Mouse (Mus musculus) left cerebral cortex, postnatal 36 days (tissue): Measurements from ENCODE around the gene 1190005I06Rik. TPM values are rescaled to one million over a fixed set of nuclear protein-coding genes. Genes with fewer than 3 reads are reported as not detected.
A peak's percentile ranks its signal among the peaks of the same experiment; 100 is the strongest.

ENCODE experiments used
- DNase-seq, 2 experiments: peaks; one replicate each; pipeline ENCODE4 v3.0.0; 2021 to 2022; ENCODE audit warnings: low spot score in 2 of 2, mixed read lengths in 1 of 2
- intact Hi-C: fragments of 180-260 bp; cut with DNase I; formaldehyde crosslinking; loops from one replicate; pipeline ENCODE4 v1.15.1; 2025
- total RNA-seq, 2 experiments: library from RNA; stranded (reverse); gene quantifications; 2 replicates each; pipeline ENCODE4 v1.2.3; 2021

The 1190005I06Rik gene
- total RNA-seq, 2 experiments from 2014 or later, result 9.4 to 13.4 TPM

DNA sequence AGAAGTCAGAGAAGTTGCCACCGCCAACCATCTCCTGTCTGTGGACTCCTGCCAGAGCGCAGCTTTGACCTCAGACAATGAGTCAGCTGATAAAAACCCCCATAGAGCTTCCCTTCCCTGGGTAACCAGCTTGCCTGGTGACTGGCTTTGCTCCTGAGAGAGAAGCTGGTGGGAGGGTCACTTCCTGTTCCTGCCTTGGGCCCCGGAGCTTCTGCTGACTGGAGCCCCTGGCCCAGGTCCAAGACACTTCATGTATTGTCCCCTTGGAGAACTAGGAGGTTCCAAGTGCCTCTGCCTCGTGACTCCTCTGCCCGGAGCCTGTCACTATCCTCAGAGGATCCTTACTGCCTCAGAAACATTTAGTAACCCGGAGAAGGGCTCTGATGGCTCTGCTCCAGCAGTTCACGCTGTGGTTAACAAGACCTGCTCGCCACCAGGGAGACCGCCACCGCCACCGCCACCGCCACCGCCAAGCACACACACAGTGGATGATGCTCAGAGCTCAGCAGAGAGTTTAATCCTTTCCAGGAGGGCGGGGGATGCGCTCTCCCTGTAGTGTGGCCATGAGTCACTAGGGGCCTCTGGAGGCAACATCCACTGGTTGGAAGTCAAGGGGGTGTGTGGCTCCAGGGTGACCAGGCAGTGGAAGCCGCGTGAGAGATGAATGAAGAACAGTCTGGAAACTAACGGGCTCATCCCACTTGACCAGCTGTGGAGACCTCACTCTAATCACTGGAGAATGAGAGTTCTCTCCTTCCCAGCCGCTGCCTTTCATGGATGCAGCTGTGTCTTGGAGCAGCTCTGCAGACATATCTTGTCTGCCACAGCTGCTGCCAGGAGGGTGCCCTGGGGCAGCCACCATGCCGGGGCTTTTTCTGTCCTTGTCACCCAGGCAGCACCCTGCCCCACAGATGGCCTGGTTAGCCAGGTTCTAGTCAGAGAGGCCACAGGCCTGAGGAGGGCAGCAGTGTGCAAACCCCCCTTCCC is 83.3 kb downstream of the 1190005I06Rik start:
- intact Hi-C loops, result loop anchor here (5.0 kb wide), 1 partner anchor 33 kb away; no protein-coding TSS in a partner anchor

DNA sequence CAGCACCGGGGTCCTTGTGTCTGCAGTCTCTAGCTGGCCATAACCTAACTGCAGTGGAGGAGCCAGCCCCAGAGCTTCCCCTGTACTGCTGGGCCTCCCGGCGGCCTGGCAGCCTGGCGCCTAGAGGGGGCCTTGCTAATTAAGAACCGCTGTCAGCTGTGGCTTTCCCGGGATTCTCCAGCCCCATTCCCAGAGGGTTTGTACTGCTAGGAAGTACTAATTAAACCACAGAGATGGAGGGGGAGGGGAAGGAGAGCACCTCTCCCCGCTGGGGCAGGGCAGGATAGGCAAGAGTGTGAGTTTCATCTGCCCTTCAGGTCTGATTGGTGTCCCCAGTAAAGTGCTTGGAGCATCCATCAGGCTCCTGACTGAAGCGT is 84.1 kb downstream of the 1190005I06Rik start:
- intact Hi-C loops, result loop anchor here (5.0 kb wide), 1 partner anchor 34 kb away; no protein-coding TSS in a partner anchor
- no peak for DNase-seq

More for the DNA sequence above, 83.3 kb downstream of the 1190005I06Rik start:
- DNase-seq, result peak in 1 of 2 experiments; percentile 62

DNA sequence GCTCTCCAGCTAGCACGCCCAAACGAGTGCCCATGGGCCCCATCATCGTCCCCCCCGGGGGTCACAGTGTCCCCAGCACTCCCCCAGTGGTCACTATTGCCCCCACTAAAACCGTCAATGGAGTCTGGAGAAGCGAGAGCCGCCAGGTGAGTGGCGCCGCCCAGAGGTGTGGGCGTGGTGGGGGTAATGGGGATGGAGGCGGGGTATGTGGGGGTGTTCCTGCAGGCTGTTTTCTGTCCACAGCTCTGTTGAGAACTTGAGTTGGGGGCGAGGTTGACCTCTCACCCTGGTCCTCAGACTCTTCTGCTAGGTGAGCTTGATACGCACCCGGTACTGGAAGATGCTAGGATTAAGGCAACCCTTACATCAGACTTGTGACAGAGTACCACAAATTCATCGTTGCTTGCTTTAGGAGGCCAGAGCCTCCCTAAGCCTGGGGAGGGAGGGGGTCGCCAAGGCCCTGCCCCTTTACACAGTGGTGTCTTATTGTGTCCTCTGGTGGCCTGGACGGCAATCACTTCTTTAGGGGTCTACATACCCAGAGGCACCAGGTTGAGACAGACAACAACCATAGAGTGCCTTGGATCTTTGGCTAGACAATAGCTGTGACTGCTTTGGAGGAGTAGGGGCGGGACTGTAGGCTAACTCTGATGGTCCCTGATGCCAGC is 84.6 kb downstream of the 1190005I06Rik start:
- intact Hi-C loops, result loop anchor here (5.0 kb wide), 1 partner anchor 34 kb away; no protein-coding TSS in a partner anchor
- DNase-seq, result no peak

DNA sequence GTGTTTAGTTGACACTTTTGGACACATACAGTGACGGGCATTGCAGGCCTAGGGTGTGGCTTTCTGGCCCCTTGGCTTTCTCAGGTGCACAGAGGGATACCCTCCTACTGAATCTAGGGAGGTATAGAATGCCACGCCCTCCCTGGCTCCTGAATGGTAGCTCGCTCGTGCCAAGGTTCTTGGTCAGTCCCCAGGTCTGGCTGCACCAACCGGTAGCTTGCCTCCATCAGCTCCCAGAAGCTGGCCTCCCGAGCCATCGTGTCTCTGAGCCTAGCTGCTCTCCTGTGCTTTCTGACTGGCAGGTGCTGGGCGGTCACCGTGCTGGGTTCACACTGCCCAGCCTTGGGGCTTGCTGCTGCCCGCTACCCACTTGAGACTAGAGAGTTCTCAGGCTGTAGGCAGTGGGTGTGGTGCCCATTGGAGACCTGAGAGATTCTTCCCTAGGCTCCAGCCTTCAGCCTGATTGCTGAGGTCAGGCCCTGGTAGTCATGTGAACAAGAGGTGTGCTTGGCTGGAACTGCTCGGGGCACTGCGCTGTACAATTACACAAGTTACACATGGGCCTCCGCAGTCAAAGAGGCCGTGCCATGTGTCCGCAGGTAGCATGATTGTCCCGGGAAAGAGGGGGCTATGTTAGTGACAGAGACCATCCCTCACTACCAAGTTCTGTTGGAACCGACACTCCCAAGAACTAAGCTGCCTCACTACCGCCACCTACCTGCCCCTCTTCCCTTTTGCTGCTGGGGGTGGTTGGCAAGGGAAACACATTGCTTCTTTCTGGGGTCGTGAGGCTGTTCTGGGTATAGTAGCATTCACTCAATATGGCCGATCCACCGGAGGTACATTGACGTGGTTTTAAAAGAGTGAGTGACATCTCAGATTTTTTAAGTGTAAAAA is 85.6 kb downstream of the 1190005I06Rik start:
- DNase-seq, result no peak
- intact Hi-C loops, result loop anchor here (5.0 kb wide), 1 partner anchor 36 kb away; no protein-coding TSS in a partner anchor

DNA sequence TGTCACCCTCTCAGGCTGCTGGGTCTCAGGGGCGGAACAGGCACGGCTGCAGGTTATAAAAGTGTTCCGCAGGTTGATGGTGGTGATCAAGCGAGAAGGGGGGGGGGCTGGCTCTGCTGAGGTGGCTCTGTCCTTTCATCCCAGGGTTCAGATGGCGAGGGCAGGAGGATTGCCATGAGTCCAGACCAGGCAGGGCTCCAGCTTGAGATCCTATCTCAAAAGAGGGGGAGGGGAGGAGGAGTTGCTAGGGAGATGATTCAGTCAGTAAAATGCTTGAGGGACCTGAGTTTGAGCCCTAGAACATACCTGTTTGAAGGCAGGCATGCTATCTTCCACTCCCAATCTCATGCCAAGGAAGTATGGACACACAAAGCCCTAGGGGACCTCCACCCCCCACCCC is 86.9 kb downstream of the 1190005I06Rik start:
- DNase-seq, result no peak
- intact Hi-C loops, result loop anchor here (5.0 kb wide), 1 partner anchor 37 kb away; no protein-coding TSS in a partner anchor

DNA sequence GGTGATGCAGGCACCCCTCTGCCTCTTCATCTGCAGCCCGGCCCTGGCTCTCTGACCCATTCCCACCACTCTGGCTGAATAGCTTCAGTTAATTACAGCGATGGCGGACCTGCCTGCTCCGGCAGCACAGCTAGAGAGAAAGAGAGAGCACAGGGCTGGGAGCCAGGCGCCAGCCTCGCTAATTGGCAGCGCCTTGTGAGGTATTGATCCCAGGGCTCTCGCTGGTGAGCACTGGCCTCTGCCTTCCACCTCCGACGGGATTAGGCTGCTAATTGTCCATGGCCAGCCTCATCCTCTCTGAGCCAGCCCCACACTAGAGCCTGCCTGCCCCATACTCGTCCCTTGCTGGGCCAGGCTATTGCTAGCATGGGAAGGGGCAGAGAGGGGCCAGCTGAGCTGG is 87.8 kb downstream of the 1190005I06Rik start:
- intact Hi-C loops, result loop anchor here (5.0 kb wide), 1 partner anchor 38 kb away; no protein-coding TSS in a partner anchor
- DNase-seq, result no peak

Other genes starting within 250 kb of the 1190005I06Rik start
- gene Gins2, start 58.3 kb downstream of the 1190005I06Rik start, total RNA-seq, result 1 to 10 TPM in 1 of 2 experiments, under 1 TPM in 1; 0.74 to 1.8 TPM
- under 1 TPM in 1 of 2 experiments, not detected in 1; 0.95 TPM for gene Gm27021, start 20.4 kb upstream of the 1190005I06Rik start, total RNA-seq
- 1,000 to 10,000 TPM; 1,069 to 1,237 TPM for gene Cox4i1, start 20.6 kb upstream of the 1190005I06Rik start, total RNA-seq
- 10 to 100 TPM; 66.4 to 67.2 TPM for gene Emc8, start 20.9 kb upstream of the 1190005I06Rik start, total RNA-seq
- gene Irf8, start 88.7 kb upstream of the 1190005I06Rik start, total RNA-seq, result 1 to 10 TPM; 5.2 to 5.5 TPM